Mouse (Mus musculus) heart, postnatal 0 days (tissue): ENCODE data around the gene Rbm8a. TPM values are rescaled to one million over a fixed set of nuclear protein-coding genes. Genes with fewer than 3 reads are reported as not detected.
A peak's percentile ranks its signal among the peaks of the same experiment; 100 is the strongest.

Experiments used
- ATAC-seq: fragments of 200-750 bp; cut with Nextera tagmentation; 2 replicates; pipeline ENCODE4 v1.8.0; 2017; ENCODE audit warnings: low read depth, moderate number of reproducible peaks, moderate library complexity; ENCODE audit not compliant: insufficient read depth
- DNase-seq: peaks from one replicate; pipeline ENCODE4 v3.0.0-alpha.2; 2016; ENCODE audit warnings: low spot score
- H3K27ac ChIP-seq: fragments of 300-500 bp; sonication (generic); 2 replicates; pipeline ENCODE4 v1.5.1; 2014; ENCODE audit warnings: low read depth, mild to moderate bottlenecking
- H3K27me3 ChIP-seq: fragments of 300-500 bp; sonication (generic); 2 replicates; pipeline ENCODE4 v1.6.1; 2014; ENCODE audit warnings: low read length, mixed read lengths; ENCODE audit not compliant: control insufficient read depth, insufficient read depth
- H3K36me3 ChIP-seq: fragments of 300-500 bp; sonication (generic); replicated peaks from 2 replicates; pipeline ENCODE4 v1.6.1; 2014; ENCODE audit warnings: low read length, mixed read lengths; ENCODE audit not compliant: control insufficient read depth, insufficient read depth
- H3K4me1 ChIP-seq: fragments of 300-500 bp; sonication (generic); 2 replicates; pipeline ENCODE4 v1.6.1; 2014; ENCODE audit warnings: antibody characterized with exemption; ENCODE audit not compliant: control insufficient read depth, insufficient read depth
- H3K4me2 ChIP-seq: fragments of 300-500 bp; sonication (generic); 2 replicates; pipeline ENCODE4 v1.6.1; 2014; ENCODE audit warnings: low read depth, mild to moderate bottlenecking, low read length, moderate library complexity
- H3K4me3 ChIP-seq: fragments of 300-500 bp; sonication (generic); 2 replicates; pipeline ENCODE4 v1.5.1; 2014; ENCODE audit warnings: low read depth, low read length
- H3K9ac ChIP-seq: fragments of 300-500 bp; sonication (generic); replicated peaks from 2 replicates; pipeline ENCODE4 v1.6.1; 2014; ENCODE audit warnings: low read depth, low read length, mixed read lengths
- H3K9me3 ChIP-seq: fragments of 300-500 bp; sonication (generic); replicated peaks from 2 replicates; pipeline ENCODE4 v1.6.1; 2016; ENCODE audit warnings: low read length; ENCODE audit not compliant: control insufficient read depth
- CTCF ChIP-seq: IDR thresholded peaks from 2 replicates; pipeline ENCODE4 v1.5.1; 2016; ENCODE audit warnings: antibody characterized with exemption, control low read depth, low read depth
- EP300 ChIP-seq: IDR thresholded peaks from 2 replicates; pipeline ENCODE4 v1.6.1; 2016; ENCODE audit warnings: antibody characterized with exemption, low read depth
- WGBS: fragments of 180-500 bp; shearing (Covaris S2); extraction: QIAGEN DNeasy Blood & Tissue Kit; methylation state at CpG from one replicate; pipeline ENCODE4 v1.1.7; 2014; 5-methylcytosine and 5-hydroxymethylcytosine counted together
- polyA plus RNA-seq: library from polyadenylated mRNA; unstranded; fragments of >200 nt; fragmentation: Nextera tagmentation; extraction: Ambion mirVana; gene quantifications from 2 replicates; pipeline ENCODE4 v1.2.1, GENCODE M21; 2015
- total RNA-seq: library from RNA; depleted of rRNA; stranded (reverse); fragments of >200 nt; gene quantifications from 2 replicates; pipeline ENCODE4 v1.2.3, GENCODE M21; 2014; ENCODE audit warnings: low replicate concordance

Gene Rbm8a
- total and polyA plus RNA-seq, 2 experiments from 2014 or later: 7.5 to 65.4 TPM

GRCm38 (mm10) chr3:96634928-96635879 is 5.5 kb downstream of the Rbm8a start, which contains the start of the genes Pex11b and Gm42957:
Gene Pex11b (plus strand): TSS chr3:96635376.
Gene Gm42957 (plus strand): TSS chr3:96635474.
- H3K9me3 ChIP-seq: no peaks in the 10 kb centered on the region
- ATAC-seq: peak; percentile 87

GRCm38 (mm10) chr3:96635906-96636305 is 6.2 kb downstream of the Rbm8a start:
- H3K4me2 ChIP-seq: peak overlapping the region; percentile 91
- 7% methylated on average over 15 of the region's 15 CpGs for WGBS
- TF ChIP-seq EP300 (no peak), CTCF (no peak)
- no peaks in the 10 kb centered on the region for H3K9me3 ChIP-seq
- peak overlapping the region; percentile 80 for H3K4me3 ChIP-seq
- peak overlapping the region; percentile 96 for H3K9ac ChIP-seq
- peak overlapping the region; percentile 83 for H3K27ac ChIP-seq
- H3K27me3 ChIP-seq: no peaks in the 10 kb centered on the region
- peaks cover 11% of the 10 kb centered on the region; the same call in 1 of the 2 replicates for H3K4me1 ChIP-seq
- no peak for DNase-seq
- no peak for ATAC-seq
- H3K36me3 ChIP-seq: peaks cover 37% of the 10 kb centered on the region

More at GRCm38 (mm10) chr3:96634928-96635879, 5.5 kb downstream of the Rbm8a start, which contains the start of the genes Pex11b and Gm42957:
- WGBS: 2% methylated on average over 57 of the region's 60 CpGs
- no peak for TF ChIP-seq EP300
- peak; percentile 49 for TF ChIP-seq CTCF
- peak within 1 kb of the TSS; percentile 91 for H3K4me2 ChIP-seq
- H3K27ac ChIP-seq: peak within 1 kb of the TSS; percentile 83
- H3K4me1 ChIP-seq: peaks cover 18% of the 10 kb centered on the region
- no peaks in the 10 kb centered on the region for H3K27me3 ChIP-seq
- H3K9ac ChIP-seq: peak within 1 kb of the TSS; percentile 96
- peak; percentile 81 for DNase-seq
- H3K4me3 ChIP-seq: peak within 1 kb of the TSS; percentile 80
- peaks cover 36% of the 10 kb centered on the region for H3K36me3 ChIP-seq

DNA sequence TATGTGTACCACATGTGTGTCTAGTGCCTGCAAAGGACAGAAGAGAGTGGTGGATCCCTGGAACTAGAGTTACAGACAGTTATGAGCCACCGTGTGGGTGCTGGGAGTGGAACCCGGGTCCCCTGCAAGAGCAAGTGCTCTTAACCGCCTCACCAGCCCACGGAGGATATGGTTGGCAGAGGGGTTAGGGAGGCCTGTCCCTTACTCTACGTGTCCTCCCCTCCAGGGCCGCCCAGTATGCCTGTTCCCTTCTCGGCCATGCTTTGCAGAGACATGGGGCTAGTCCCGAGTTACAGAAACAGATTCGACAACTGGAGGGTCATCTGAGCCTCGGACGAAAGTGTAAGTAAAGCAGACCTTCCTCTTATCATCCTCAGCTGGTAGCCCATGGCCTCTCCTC is 6.7 kb downstream of the Rbm8a start:
- H3K27ac ChIP-seq: no peak overlapping the region
- peaks cover 10% of the 10 kb centered on the region; the same call in 1 of the 2 replicates for H3K4me1 ChIP-seq
- H3K4me2 ChIP-seq: peak overlapping the region; percentile 91
- no peaks in the 10 kb centered on the region for H3K9me3 ChIP-seq
- WGBS: 62% methylated on average over 11 of the region's 11 CpGs
- DNase-seq (no peak), ATAC-seq (no peak)
- H3K27me3 ChIP-seq: no peaks in the 10 kb centered on the region
- H3K36me3 ChIP-seq: peaks cover 35% of the 10 kb centered on the region
- TF ChIP-seq CTCF: no peak
- TF ChIP-seq EP300: no peak
- peak overlapping the region; percentile 96; the same call in 1 of the 2 replicates for H3K9ac ChIP-seq
- peak overlapping the region; percentile 80 for H3K4me3 ChIP-seq

GRCm38 (mm10) chr3:96639219-96639618 is 9.5 kb downstream of the Rbm8a start:
- H3K36me3 ChIP-seq: peaks cover 25% of the 10 kb centered on the region
- no peak overlapping the region for H3K27ac ChIP-seq
- DNase-seq (no peak), ATAC-seq (no peak)
- no peak overlapping the region for H3K4me3 ChIP-seq
- TF ChIP-seq EP300 (no peak), CTCF (peak; percentile 60)
- no peak overlapping the region for H3K4me2 ChIP-seq
- H3K4me1 ChIP-seq: peaks cover 10% of the 10 kb centered on the region; the same call in 1 of the 2 replicates
- WGBS: 75% methylated on average over 1 of the region's 1 CpGs
- no peaks in the 10 kb centered on the region for H3K9me3 ChIP-seq
- no peak overlapping the region for H3K9ac ChIP-seq
- no peaks in the 10 kb centered on the region for H3K27me3 ChIP-seq

DNA sequence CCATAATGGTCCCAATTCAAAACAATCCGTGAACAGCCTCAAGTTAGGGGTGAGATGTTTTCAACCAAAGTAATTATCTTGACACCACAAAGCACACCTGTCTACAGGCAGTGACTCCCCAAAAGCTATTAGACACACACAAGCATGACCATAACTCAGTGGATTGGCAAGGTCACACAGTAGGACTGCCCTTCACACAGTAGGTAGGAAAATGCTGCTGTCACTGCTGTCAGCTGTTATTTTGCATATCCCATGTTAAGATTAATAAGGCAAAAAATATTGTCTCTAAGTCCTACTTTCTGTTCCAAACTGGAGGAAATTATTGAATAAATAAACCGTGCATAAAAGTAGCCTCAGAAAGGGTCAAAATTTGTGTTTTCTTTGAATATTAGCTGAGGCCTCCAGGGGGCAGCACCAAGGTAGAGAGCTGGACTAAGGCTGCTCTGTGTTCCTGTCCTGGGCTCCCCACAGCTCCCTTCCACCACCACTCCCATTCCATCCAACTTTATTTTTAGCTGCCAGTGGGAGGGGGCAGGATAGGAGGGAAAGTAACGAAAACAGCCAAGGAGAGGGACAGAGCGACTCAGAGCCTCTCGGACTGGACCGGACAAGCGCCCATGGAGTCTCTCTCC is 15.4 kb downstream of the Rbm8a start, which contains the start of gene Itga10:
Gene Itga10 (plus strand): TSS at position 567 of the 632 bp plus-strand sequence.
- Histone ChIP-seq H3K9ac (no peak within 1 kb of the TSS), H3K27ac (no peak within 1 kb of the TSS), H3K36me3 (peaks cover 21% of the 10 kb centered on the region), H3K4me2 (peak within 1 kb of the TSS; percentile 30; the same call in 1 of the 2 replicates), H3K4me1 (no peaks in the 10 kb centered on the region), H3K9me3 (no peaks in the 10 kb centered on the region), H3K27me3 (no peaks in the 10 kb centered on the region), H3K4me3 (no peak within 1 kb of the TSS)
- DNase-seq: peak; percentile 45
- ATAC-seq: peak; percentile 83
- no peak for TF ChIP-seq EP300
- TF ChIP-seq CTCF: peak; percentile 53
- whole genome bisulfite sequencing: 46% methylated on average over 7 of the region's 7 CpGs
